Mouse (Mus musculus): Measurements from ENCODE around the gene Traf3ip3.

DNA sequence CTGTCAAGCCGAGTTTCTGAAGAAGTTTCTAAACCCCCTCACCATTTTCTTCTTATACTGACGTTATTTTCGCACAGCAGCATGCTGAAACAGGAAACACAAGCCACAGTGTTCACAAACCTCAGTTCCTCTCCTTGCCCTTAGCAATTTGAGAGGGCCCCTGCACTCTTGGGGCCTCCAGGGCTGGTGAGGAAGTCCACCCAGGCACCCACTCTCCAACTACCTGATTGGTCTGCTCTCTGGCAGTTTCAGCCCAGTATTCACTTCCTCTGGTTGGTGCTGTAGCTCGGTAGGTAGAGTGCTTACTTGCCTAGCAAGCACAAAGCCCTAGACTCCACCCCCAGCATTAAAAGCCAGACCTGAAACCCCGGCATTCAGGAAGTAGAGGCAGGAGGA, at the start of gene Traf3ip3:
- TF ChIP-seq CTCF (IDR thresholded peaks at IDR 0.05; ENCODE audit: control insufficient read depth, insufficient read depth, insufficient replicate concordance, low read depth, low read length), result no peak
- no peak for TF ChIP-seq POLR2A (IDR thresholded peaks at IDR 0.05; ENCODE audit: control insufficient read depth, low read depth, low read length)

All from testis, adult 2 months (tissue).